Mouse (Mus musculus): Measurements from ENCODE around the gene Etnk2.

GRCm38 (mm10) chr1:133346531-133346930, 16.8 kb upstream of the Etnk2 start:
- TF ChIP-seq POLR2A (IDR thresholded peaks at IDR 0.05; ENCODE audit: insufficient read depth, low read depth, low read length) (no peak), CTCF (IDR thresholded peaks at IDR 0.05; ENCODE audit: insufficient read depth, low read depth, low read length) (no peak)

Measured in olfactory bulb, adult 2 months (tissue).